Mouse (Mus musculus): Measurements from ENCODE around the gene Znrd1.

The Znrd1 gene

DNA sequence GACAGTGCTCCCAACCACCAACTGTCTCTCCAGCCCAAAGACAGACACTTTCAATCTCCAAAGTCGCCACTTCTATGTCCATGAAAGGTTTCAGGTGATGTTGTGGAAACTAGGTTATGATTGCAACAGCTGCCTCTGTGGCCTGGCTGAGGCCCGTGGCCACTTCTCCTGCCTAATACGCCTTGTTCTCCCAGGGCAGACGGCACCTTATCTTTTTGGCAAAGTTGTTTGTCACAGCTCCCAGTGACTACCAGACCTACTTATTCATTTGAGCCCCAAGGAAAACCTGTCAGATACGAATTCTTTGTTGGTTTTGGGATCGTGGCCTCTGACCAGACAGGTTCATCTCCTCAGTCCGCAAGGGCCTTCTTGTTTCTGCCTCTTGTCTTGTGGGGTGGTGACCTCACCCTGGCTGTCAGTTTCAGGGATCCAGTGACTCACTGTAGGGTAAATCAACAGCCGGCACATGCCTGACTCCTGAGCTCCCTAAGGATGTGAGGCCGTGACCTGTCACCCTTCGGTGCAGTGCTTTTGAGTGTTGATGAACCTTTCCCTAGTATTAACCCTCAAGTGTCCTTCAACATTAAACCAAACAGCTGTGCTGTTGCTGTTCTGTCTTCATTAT is 30.8 kb downstream of the Znrd1 start:
- no peak for DNase-seq (ENCODE audit: low spot score in 2 of 2)

- DNase-seq (ENCODE audit: low spot score in 2 of 2), result no peak
Observed at GRCm38 (mm10) chr17:36923491-36923890, 34.9 kb downstream of the Znrd1 start.

DNA sequence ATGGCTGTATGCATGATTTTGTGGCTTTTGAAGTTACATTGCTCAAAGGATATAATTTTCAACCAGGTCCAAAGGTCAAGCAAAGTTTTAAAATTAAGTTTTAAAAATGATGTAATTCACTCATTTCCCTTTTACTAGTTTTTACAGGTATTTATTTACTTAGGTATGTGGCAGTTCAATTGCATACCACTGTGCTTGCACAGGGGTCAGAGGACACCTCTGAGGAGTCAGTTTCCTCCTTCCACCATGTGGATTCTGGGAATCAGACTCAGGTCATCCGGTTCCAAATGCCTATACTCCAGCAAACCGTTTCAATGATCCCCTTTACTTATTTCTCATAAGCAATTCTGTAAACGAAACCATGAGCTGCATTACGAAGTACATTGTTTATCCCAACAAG is 35.6 kb downstream of the Znrd1 start:
- DNase-seq (ENCODE audit: low spot score in 2 of 2), result no peak

DNA sequence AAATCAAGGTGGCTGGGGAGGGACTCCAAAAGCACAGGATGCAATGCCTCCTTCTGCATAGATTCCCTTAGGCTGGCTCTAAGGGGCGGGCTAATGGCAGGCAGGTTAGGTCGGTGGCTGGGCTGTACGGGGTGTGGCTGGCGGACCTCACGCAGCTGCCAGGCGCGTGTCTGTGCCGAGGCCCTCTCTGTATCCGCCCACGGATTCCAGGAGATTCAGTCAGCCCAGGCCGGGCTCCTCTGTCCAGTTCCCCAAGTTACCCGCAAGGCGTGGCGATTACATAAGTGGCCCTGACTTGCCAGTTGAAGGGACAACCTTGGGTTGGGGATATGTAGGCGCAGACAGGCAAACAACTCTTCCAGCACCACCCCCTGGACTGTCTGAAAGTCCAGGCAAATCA is 38.1 kb downstream of the Znrd1 start:
- no peak for DNase-seq (ENCODE audit: low spot score in 2 of 2)

DNA sequence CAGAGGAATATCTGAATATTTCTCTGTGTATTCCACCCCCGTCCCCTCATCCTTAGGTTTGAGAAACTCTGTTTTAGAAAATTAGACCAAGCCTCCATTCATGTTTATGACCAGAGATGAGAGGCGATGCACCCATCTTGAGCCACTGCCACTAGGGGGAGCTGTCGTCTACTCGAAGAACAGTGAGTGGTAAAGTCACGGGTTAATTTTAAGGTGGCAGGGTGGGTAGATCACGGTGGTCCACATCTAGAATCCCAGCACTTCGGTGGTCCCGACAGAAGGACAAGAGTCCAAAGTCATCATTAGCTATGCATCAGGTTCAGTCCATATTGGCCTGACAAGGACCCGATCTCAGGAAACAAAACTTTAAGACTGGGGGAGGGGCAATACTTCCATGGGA is 43.3 kb downstream of the Znrd1 start:
- peak; percentile 45 to 49 for DNase-seq (ENCODE audit: low spot score in 2 of 2)

DNA sequence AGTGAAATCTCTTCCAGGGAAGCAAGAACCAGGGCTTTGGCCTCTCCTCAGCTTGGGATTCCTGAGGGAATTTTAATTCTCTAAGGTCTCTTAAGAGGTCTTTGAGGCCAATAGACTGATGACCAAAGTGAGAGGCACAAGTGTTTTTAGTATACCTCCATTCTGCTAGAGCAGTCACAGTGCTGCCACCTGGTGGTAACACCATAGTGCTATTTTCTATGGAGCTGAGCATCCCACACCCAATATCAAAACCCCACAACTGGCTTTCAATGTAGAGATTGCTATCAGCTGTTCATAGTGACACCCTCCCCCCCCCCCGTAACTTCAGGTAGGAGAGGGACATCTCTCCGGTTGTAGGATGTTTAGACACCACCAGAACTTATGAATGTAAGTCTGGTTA is 44.3 kb downstream of the Znrd1 start:
- peak; percentile 56 to 71 for DNase-seq (ENCODE audit: low spot score in 2 of 2)

- no peak for DNase-seq (ENCODE audit: low spot score in 2 of 2)
Observed at GRCm38 (mm10) chr17:36912031-36912430, 46.3 kb downstream of the Znrd1 start.

DNA sequence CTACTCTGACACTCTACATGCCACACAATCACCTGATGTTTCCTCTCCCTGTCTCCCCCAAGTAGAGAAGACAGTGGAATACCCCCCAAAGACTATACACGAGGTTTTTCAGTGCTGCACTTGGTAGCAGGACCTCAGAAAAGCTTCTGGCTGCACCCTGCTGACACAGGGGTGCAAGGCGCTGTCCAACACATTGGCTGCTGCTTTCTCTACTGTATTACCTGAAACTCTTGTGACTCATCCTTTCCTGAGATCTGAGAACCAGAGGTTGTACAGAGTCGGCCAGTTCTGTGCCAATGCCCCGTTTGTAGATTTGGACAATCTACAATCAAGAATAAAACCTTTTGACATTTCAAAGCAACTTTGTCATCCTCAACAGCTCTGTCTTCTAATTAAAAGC is 48.6 kb downstream of the Znrd1 start:
- no peak for DNase-seq (ENCODE audit: low spot score in 2 of 2)

DNA sequence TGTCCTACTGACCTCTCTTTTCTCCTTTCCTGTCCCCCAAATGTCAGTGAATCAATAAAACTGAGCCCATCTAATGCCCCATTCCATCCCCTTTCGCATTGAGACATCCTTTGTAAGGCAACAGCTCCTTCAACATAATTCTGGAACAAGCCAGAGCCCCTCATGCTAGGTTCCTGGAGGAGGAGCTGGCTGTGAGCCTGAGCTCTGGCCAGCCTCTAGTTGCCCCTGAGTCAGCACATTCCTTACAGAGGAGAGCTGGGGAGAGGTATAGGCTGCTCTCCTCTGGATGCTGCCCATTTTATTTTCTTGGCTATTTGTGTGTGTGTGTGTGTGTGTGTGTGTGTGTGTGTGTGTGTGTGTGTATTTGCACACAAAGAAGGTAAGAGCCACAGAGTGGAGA is 50.1 kb downstream of the Znrd1 start:
- DNase-seq (ENCODE audit: low spot score in 2 of 2), result no peak

Measured in frontal cortex, postnatal 25 days (tissue).